Mouse (Mus musculus) kidney, postnatal 10 days (tissue): ENCODE measurements at regions not wholly inside any gene's neighbourhood (a gene's known extent, or its start where the extent isn't known, plus 50 kb on each side); places are given as distances from the start of the nearest gene placed in this dataset.
"Not testable (repeated sequence)": the region's sequence is repeated elsewhere in the genome, so short reads cannot be mapped to it uniquely, and the experiment has no call there.

ENCODE experiments used
- DNase-seq: peaks from one replicate; pipeline ENCODE4 v3.0.0; 2021; ENCODE audit warnings: mixed read lengths

- DNase-seq, result not testable (repeated sequence)
Observed at GRCm38 (mm10) chr14:102150410-102150809, 420.7 kb downstream of the Lmo7 start.

GRCm38 (mm10) chr14:102142720-102143119 is 413.0 kb downstream of the Lmo7 start:
- DNase-seq, result no peak

GRCm38 (mm10) chr14:102138936-102139335 is 409.2 kb downstream of the Lmo7 start:
- no peak for DNase-seq

- no peak for DNase-seq
Observed at GRCm38 (mm10) chr14:102118166-102118565, 388.4 kb downstream of the Lmo7 start.

GRCm38 (mm10) chr14:102106165-102106564 is 376.4 kb downstream of the Lmo7 start:
- no peak for DNase-seq

DNA sequence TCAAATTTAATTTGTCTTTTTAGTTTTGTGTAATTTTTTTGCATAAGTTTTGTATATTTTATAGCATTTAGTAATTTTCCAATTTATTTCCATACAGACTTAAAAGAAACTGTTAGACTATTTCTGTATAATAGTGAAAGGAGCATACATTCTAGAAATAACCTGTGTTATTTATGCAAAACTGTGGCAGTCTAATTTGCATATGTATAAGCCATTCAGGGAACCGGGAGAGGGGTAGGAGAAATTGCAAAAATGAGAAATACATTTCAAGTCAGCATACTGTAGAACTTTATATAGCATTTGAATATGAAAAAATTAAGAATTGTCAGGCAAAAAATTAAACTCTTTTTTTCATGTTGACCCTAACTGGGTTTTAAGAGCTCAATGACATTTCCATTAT is 364.3 kb downstream of the Lmo7 start:
- no peak for DNase-seq

GRCm38 (mm10) chr14:102092557-102092956 is 362.8 kb downstream of the Lmo7 start:
- no peak for DNase-seq

DNA sequence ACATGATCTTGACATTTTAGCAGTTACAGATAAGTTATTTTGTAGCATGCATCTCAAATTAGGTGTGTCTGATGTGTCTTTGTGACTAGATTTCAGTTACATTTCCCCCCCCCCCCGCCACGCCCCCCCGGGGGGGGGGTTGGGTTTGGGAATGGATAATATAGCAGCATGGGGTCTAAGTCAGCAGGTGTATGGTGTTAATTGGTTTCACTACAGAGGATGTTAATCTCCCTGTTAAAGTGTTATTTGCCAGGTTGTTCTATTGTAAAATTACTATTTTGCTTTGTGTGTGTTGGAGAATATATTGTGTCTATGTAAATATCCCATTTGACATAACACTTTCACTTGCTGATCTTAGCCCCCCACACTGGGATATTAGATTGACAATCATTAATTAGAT is 319.2 kb downstream of the Lmo7 start:
- DNase-seq, result no peak

GRCm38 (mm10) chr14:102048485-102048884 is 318.7 kb downstream of the Lmo7 start:
- DNase-seq, result no peak

- no peak for DNase-seq
Observed at GRCm38 (mm10) chr14:102038145-102038544, 308.4 kb downstream of the Lmo7 start.

GRCm38 (mm10) chr14:102037487-102037886 is 307.7 kb downstream of the Lmo7 start:
- no peak for DNase-seq

DNA sequence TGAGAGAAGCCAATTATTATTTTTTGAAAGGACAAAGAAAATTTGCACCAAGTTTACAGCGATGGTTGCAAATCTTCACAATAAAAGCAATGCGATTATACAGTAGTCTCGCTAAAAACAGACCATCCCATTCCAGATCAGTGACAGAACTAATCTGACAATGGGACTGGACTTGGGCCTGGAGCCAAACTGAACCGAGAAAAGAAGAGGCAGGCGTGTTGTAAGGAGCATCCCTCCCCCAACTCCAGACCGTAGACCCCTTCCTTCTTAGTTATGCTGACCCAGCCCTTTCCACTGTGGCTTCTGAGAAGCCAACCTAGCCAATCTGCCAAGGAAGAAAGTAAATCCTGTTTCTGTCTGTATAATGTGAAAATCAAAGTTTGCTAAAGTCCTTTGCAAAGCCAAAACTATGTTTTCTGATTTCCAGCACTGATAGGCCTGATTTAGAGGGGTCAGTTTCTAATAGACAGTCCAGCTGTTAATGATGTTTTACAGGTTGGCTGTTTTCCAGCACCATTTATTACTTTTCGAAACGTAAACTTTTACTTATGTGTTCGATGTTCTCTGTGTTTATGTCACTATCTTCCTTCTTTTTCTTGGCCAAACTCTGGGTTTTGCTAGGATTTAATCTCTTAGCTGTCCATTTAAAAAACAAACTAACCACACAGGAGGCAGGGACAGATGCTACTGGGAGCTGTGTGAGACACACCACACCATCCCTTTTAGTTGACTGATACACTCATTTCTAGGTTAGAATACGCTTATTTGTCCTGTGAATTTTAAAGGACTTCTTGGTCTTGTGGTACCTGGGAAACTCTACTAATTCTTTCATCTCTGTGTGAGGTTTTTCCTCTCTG is 301.5 kb downstream of the Lmo7 start:
- peak; percentile 41 for DNase-seq

DNA sequence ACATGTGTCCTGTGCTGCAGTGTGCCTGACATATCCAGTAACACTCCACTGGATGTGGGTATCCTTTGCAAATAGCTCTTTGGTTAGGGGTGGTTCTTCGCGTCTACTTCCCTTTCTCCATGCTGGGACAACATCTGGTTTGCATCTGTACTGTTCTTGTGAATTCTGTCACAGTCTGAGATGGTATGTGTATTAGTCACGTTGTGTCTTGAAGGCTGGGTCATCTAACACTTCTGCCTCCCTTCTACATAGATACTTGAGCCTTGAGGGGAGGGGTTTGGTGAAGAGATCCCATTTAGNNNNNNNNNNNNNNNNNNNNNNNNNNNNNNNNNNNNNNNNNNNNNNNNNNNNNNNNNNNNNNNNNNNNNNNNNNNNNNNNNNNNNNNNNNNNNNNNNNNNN is 294.9 kb downstream of the Lmo7 start:
- no peak for DNase-seq

GRCm38 (mm10) chr14:102020161-102020605 is 290.4 kb downstream of the Lmo7 start:
- DNase-seq, result peak; percentile 55

DNA sequence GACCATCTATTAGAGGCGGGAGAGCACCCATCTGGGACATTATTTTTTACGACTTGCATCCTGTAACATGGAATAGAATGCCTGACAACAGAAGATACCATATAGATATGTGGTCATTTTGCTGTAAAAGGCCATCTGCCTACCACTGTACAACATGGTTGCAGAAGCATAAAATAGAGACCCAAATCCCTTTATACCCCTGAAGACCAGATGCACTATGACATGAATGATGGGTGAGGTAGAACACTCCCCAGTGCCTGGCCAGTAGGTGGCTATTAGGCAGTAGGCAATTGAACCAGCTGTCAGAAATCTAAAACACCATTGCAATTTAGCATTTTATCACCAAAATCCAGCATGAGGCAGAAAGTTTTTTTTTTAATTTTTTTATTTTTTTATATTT is 289.6 kb downstream of the Lmo7 start:
- DNase-seq, result no peak

DNA sequence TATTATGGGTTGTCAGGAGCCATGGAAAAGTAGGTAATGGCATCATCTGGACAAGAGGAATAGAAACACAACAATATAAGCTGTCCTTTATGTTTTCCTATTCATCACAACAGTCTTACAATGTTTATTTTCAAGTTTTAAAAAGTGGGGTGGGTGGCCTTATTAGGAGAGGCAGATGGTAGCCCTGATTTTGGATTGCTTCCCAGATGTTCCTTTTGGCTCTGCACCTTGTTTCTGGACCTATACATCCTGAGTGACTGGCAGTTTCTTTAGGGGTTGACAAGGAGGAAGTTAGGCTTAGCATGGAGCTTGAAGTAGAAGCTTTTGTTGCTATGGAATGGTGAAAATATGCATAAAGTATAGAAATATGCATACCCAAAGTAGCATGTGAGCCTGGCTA is 286.8 kb downstream of the Lmo7 start:
- no peak for DNase-seq

GRCm38 (mm10) chr14:102014976-102015603 is 285.3 kb downstream of the Lmo7 start:
- DNase-seq, result no peak

DNA sequence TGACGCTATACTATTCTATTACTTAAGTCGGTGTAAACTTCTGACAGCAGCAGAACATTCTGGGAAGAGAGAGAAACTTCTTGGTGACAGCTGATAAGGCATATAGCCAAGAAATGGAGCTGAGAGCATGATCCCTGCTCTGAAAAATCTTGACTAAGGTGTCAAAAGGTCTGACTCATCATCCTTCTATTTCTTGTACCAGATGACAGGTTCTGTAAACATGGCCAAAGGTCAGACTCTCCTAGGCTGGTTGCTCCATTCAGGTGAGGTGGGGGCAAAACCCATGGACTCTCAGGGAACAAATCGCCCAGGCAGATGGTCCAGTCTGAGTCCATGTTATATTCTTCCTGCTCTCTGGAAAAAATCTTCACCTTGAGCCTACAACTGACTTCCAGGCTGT is 283.5 kb downstream of the Lmo7 start:
- DNase-seq, result no peak

GRCm38 (mm10) chr14:101997535-101997934 is 267.8 kb downstream of the Lmo7 start:
- no peak for DNase-seq

GRCm38 (mm10) chr14:101984401-101984800 is 254.6 kb downstream of the Lmo7 start:
- peak; percentile 30 for DNase-seq
